Mouse (Mus musculus) heart, embryonic 13.5 days (tissue): ENCODE results near the gene Ggt6. TPM values are rescaled to one million over a fixed set of nuclear protein-coding genes. Genes with fewer than 3 reads are reported as not detected.

Source experiments
- microRNA-seq: library from miRNA; unstranded; fragments of <30 nt; microRNA quantifications from one replicate; pipeline ENCODE4, GENCODE M21; 2016
- polyA plus RNA-seq: library from polyadenylated mRNA; unstranded; fragments of >200 nt; fragmentation: Nextera tagmentation; extraction: Ambion mirVana; gene quantifications from 2 replicates; pipeline ENCODE4 v1.2.1, GENCODE M21; 2015

Gene Ggt6
- polyA plus RNA-seq, 1 experiment from 2014 or later: not detected

Small RNA genes within 50 kb of the gene (microRNA-seq; reads per million reads assigned to microRNA genes)
- gene Mir6338: not detected

Other genes starting within 250 kb of the Ggt6 start
- gene Gm43951, start 228.7 kb upstream of the Ggt6 start, polyA plus RNA-seq: 0.16 and 0.17 TPM in 2 replicates
- gene 4933427D14Rik, start 228.1 kb upstream of the Ggt6 start, polyA plus RNA-seq: 7.7 and 7.8 TPM in 2 replicates
- 137 and 155 TPM in 2 replicates for gene Txndc17, start 228.0 kb upstream of the Ggt6 start, polyA plus RNA-seq
- 28.3 and 31.7 TPM in 2 replicates for gene Med31, start 219.9 kb upstream of the Ggt6 start, polyA plus RNA-seq
- 0.11 and 0.12 TPM in 2 replicates for gene Slc13a5, start 168.3 kb upstream of the Ggt6 start, polyA plus RNA-seq
- gene Xaf1, start 133.9 kb upstream of the Ggt6 start, polyA plus RNA-seq: 5.7 and 6.8 TPM in 2 replicates
- gene Fbxo39, start 121.1 kb upstream of the Ggt6 start, polyA plus RNA-seq: not detected in 2 replicates
- 0.47 and 0.55 TPM in 2 replicates for gene Tekt1, start 73.1 kb upstream of the Ggt6 start, polyA plus RNA-seq
- 145 and 160 TPM in 2 replicates for gene Smtnl2, start 23.8 kb upstream of the Ggt6 start, polyA plus RNA-seq
- 82.3 and 88.2 TPM in 2 replicates for gene Mybbp1a, start 5.8 kb downstream of the Ggt6 start, polyA plus RNA-seq
- gene Spns2, start 54.4 kb downstream of the Ggt6 start, polyA plus RNA-seq: 1.9 and 2.4 TPM in 2 replicates
- gene Spns3, start 115.0 kb downstream of the Ggt6 start, polyA plus RNA-seq: 0.10 and 0.13 TPM in 2 replicates
- 57.3 and 57.7 TPM in 2 replicates for gene Ube2g1, start 171.8 kb downstream of the Ggt6 start, polyA plus RNA-seq